Mouse (Mus musculus) monocyte, adult 5-6 weeks (primary cell): ENCODE results near the gene Olfr291. TPM values are rescaled to one million over a fixed set of nuclear protein-coding genes. Genes with fewer than 3 reads are reported as not detected.

Experiments
- ATAC-seq: fragments of 153-309, 156-312 bp; replicated peaks from 2 replicates; pipeline ENCODE4 v1.8.0; 2017; ENCODE audit warnings: mild to moderate bottlenecking; ENCODE audit not compliant: low TSS enrichment, insufficient number of reproducible peaks, severe bottlenecking, poor library complexity, low FRiP score
- total RNA-seq: library from RNA; stranded (forward); fragments of 200-1000, 200-491, 200-594 nt; gene quantifications from 3 replicates; pipeline ENCODE4 v1.2.3, GENCODE M21; 2017

Gene Olfr291
- total RNA-seq = not detected in 3 replicates

DNA sequence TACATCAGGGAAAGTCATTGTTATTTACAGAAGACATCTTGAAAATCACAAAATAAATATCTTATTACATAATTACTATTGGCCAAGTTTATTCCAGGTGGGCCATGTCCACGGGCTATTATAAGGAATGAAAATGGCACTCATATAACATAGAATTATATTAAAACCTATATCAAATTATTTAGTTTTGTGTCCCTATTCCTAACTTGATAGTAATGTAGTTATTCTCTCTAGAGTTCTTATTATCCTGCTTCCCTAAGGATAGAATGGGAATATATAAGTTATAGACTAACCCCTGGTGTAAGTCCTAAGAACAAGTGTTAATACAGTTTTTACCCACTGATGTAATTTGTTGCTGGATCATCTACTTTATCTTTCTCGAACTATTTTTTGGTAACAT is at the start of gene Olfr291:
TSS of gene Olfr291 (plus strand) at position 301 of the 400 bp plus-strand sequence.
- no peak for ATAC-seq

DNA sequence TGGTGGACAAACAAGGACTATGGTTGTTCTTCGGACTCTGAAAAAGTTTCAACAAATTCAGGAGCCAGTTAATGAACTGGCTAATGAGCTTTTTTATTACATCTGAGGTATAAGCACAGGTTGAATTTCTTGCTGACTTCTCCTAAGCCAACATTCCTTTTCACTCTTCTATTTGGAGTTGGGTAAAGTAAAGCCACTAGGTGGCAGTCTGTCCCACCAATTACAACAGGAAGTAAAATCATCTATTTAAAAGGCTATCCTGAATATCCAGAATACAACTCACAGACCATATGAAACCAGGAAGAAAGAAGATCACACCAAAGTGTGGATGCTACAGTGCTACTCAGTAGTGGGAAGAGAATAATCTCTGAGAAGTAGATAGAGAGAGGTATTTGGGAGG is 48.1 kb upstream of the Olfr291 start:
- ATAC-seq = no peak

DNA sequence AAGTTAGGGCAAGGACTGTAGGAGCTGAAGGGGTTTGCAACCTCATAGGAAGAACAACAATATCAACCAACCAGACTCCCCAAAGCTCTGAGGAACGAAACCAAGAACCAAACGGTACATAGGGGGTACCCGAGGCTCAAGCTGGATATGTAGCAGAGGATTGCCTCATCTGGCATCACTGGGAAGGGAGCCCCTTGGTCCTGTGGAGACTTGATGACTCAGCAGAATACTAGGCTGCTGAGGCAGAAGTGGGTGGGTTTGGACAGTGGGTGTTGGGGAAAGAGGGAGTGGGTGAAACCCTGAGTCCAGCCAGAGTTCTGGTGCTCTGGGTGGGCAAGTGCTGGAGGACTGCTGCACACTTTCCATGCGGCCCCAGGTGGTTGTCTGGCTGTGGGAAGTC is 47.2 kb upstream of the Olfr291 start:
- no peak for ATAC-seq

DNA sequence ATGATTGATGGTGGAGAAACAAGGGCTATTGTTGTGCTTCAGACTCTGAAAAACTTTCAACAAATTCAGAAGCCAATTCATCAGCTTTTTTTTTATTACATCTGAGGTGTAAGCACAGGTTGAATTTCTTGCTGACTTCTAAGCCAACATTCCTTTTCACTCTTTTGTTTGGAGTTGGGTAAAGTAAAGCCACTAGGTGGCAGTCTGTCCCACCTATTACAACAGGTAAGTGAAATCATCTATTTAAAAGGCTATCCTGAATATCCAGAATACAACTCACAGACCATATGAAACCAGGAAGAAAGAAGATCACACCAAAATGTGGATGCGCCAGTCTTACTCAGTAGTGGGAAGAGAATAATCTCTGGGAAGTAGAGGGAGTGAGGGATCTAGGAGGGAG is 31.2 kb downstream of the Olfr291 start:
- ATAC-seq = no peak

Other genes with a start within 250 kb of the Olfr291 start
- 2.1 to 6.1 TPM (median 5.5 TPM) in 3 replicates for gene Fah, start 246.8 kb upstream of the Olfr291 start, total RNA-seq
- 176 to 191 TPM (median 189 TPM) in 3 replicates for gene Zfand6, start 163.6 kb upstream of the Olfr291 start, total RNA-seq
- gene Vmn2r65, start 110.6 kb downstream of the Olfr291 start, total RNA-seq = not detected in 3 replicates
- gene Vmn2r66, start 158.7 kb downstream of the Olfr291 start, total RNA-seq = not detected in 3 replicates